8 mouse cellular contexts compared by ENCODE assay signal in the genomic region with DNA sequence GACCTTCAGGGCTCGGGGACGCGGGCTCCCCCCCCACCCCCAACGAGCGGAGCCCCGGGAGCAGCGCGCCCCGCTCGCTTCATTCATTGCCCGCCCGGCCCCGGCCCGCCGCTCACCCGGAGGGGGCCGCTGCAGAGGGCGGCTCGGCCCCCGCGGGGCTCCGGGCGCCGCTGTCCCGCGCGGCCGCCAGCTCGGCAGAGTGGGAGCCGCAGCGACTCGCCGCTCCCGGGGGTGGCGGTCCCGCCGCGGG. TPM values are rescaled to one million over a fixed set of nuclear protein-coding genes. Genes with fewer than 3 reads are reported as not detected.
DNase-seq lines count a peak whose midpoint lies in the region; ATAC-seq lines count a peak whose summit lies in the region.

No protein-coding gene starts in this region.

- peak overlapping the region; percentile 97 for H3K4me2 ChIP-seq in limb, embryonic 13.5 days (replicated peaks)
- peak overlapping the region; percentile 72 for H3K4me2 ChIP-seq in stomach, embryonic 15.5 days

- H3K27ac ChIP-seq in limb, embryonic 13.5 days: peak overlapping the region; percentile 95
- peak overlapping the region; percentile 96 for H3K27ac ChIP-seq in stomach, embryonic 15.5 days

- peaks cover 11% of the 10 kb centered on the region for H3K27me3 ChIP-seq in limb, embryonic 13.5 days
- no peaks in the 10 kb centered on the region for H3K27me3 ChIP-seq in stomach, embryonic 15.5 days (replicated peaks)

- H3K9me3 ChIP-seq in limb, embryonic 13.5 days: no peaks in the 10 kb centered on the region
- H3K9me3 ChIP-seq in stomach, embryonic 15.5 days: no peaks in the 10 kb centered on the region

- H3K36me3 ChIP-seq in limb, embryonic 13.5 days: no peaks in the 10 kb centered on the region
- H3K36me3 ChIP-seq in stomach, embryonic 15.5 days: no peaks in the 10 kb centered on the region

- H3K9ac ChIP-seq in limb, embryonic 13.5 days: peak overlapping the region; percentile 87
- peak overlapping the region; percentile 78 for H3K9ac ChIP-seq in stomach, embryonic 15.5 days

- under 1% methylated on average over 28 of the region's 38 CpGs for WGBS in limb, embryonic 13.5 days
- 0% methylated on average over 10 of the region's 38 CpGs for WGBS in stomach, embryonic 15.5 days

- intact Hi-C loops in left cerebral cortex, postnatal 25 days (cut with DNase I): loop anchor here (5.0 kb wide), 3 partner anchors 94 to 389 kb away; no protein-coding TSS in a partner anchor

- no peak for DNase-seq in cerebellum, adult 8-10 months
- DNase-seq in spleen, adult 12 weeks (ENCODE audit: low spot score): peak; percentile 26
- no peak for DNase-seq in spleen, postnatal 14 days (ENCODE audit: low spot score in 2 of 2)
- DNase-seq in left cerebral cortex, postnatal 25 days (ENCODE audit: low spot score in 2 of 2): no peak
- no peak for DNase-seq in adrenal gland, adult 18-20 months (ENCODE audit: low spot score in 2 of 2)

- ATAC-seq in cerebellum, adult (ENCODE audit: insufficient number of reproducible peaks, low FRiP score, low TSS enrichment): peak; percentile 26
- ATAC-seq in limb, embryonic 13.5 days (ENCODE audit: low FRiP score, low read depth): peak; percentile 45
- peak; percentile 12 for ATAC-seq in stomach, embryonic 15.5 days (ENCODE audit: insufficient read depth, low FRiP score, low read depth)

- peak overlapping the region; percentile 94 for H3K4me3 ChIP-seq in limb, embryonic 13.5 days
- peak overlapping the region; percentile 86 for H3K4me3 ChIP-seq in stomach, embryonic 15.5 days (replicated peaks)

- H3K4me1 ChIP-seq in limb, embryonic 13.5 days: peaks cover 29% of the 10 kb centered on the region
- peaks cover 32% of the 10 kb centered on the region for H3K4me1 ChIP-seq in stomach, embryonic 15.5 days

RNA-seq across cellular contexts. Expression of gene Map3k1, which starts 0.5 kb away (rescaled TPM):
- polyA plus RNA-seq in limb, embryonic 13.5 days (2015; fragmentation: Nextera tagmentation; extraction: Ambion mirVana): 14.2 and 14.6 TPM in 2 replicates
- polyA plus RNA-seq in stomach, embryonic 15.5 days (2015; fragmentation: Nextera tagmentation; extraction: Ambion mirVana): 21.3 and 23.4 TPM in 2 replicates
- total RNA-seq in left cerebral cortex, postnatal 25 days (2021): 10 to 100 TPM in 1 of 2 experiments, 1 to 10 TPM in 1; 8.8 to 10.3 TPM
- 10 to 100 TPM; 38.2 to 42.7 TPM for total RNA-seq in adrenal gland, adult 18-20 months (2021)
